Mouse (Mus musculus) embryonic fibroblast, embryonic 13.5 days (primary cell): ENCODE results near the gene Apoc4.

Experiments used
- CTCF ChIP-seq: IDR thresholded peaks from 2 replicates; pipeline ENCODE4 v1.5.1; 2011; ENCODE audit warnings: mild to moderate bottlenecking, control low read depth, low read length, moderate library complexity, borderline replicate concordance; ENCODE audit not compliant: insufficient read depth
- POLR2A ChIP-seq: IDR thresholded peaks from 2 replicates; pipeline ENCODE4 v1.6.1; 2011; ENCODE audit warnings: low read depth, mild to moderate bottlenecking, control low read depth, low read length, moderate library complexity

DNA sequence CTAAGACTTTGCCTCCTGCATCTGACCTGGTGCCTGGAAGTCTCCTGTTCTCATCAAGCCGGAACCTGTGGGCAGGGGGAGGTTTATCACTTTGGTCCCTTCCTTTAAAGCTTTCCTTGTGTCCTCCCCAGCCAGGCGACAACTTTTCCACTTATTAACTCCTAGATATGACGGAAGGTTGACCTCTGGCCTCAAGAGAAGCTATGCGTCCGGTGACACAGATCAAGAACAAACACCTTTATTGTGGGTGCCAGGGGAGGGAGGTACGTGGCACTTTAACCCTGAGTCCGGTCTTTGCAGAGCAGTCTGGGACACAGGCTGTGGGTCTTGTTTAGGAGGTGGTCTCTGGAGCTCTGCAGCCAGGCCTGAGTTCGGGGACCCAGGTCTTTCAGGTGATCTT is 3.4 kb downstream of the Apoc4 start, which contains the start of gene Apoc2:
- TF ChIP-seq CTCF (no peak), POLR2A (no peak)
